ENCODE assay signal across 1 mouse cellular context in the genomic region with DNA sequence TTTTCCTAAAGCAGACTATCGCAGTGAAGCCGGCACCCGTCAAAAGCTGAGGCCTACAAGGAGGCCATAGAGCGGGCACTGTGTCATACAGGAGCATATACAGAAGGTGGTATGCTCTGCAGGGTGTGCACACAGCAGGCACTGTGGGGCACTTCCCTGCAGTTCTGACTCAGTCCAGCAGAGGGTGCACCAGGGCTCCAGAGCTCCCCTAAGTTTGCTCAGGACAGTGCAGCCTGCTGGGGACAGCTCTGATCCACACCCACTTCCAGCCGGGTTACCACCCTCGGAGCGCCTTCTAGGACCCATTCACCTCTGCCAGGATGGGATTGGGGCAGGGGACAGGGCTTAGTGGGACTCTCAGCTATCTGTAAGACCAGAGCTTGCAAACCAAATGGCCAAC.
TF ChIP-seq lines count a peak whose summit lies in the region.

No protein-coding gene starts in this region.

TF ChIP-seq in C2C12, 6 proteins besides CTCF, POLR2A, EP300 and RAD21:
- TF ChIP-seq FOSL1 (IDR thresholded peaks at IDR 0.05; ENCODE audit: insufficient read depth, low read length, poor library complexity, severe bottlenecking) (no peak), USF1 (IDR thresholded peaks at IDR 0.05; ENCODE audit: low read depth) (no peak), MAX (IDR thresholded peaks at IDR 0.05) (no peak), MYOG (IDR thresholded peaks at IDR 0.05; ENCODE audit: control insufficient read depth, extremely low read depth, insufficient read length) (no peak), CEBPB (IDR thresholded peaks at IDR 0.05; ENCODE audit: low read depth) (no peak), MYOD1 (IDR thresholded peaks at IDR 0.05; ENCODE audit: control insufficient read depth, insufficient read length, low read depth) (no peak)
